Mouse (Mus musculus) heart, postnatal 0 days (tissue): ENCODE data around the gene Dhx40. TPM values are rescaled to one million over a fixed set of nuclear protein-coding genes. Genes with fewer than 3 reads are reported as not detected.

ENCODE experiments used
- ATAC-seq: fragments of 200-750 bp; cut with Nextera tagmentation; 2 replicates; pipeline ENCODE4 v1.8.0; 2017; ENCODE audit warnings: low read depth, moderate number of reproducible peaks, moderate library complexity; ENCODE audit not compliant: insufficient read depth
- DNase-seq: peaks from one replicate; pipeline ENCODE4 v3.0.0-alpha.2; 2016; ENCODE audit warnings: low spot score
- H3K27ac ChIP-seq: fragments of 300-500 bp; sonication (generic); 2 replicates; pipeline ENCODE4 v1.5.1; 2014; ENCODE audit warnings: low read depth, mild to moderate bottlenecking
- H3K27me3 ChIP-seq: fragments of 300-500 bp; sonication (generic); 2 replicates; pipeline ENCODE4 v1.6.1; 2014; ENCODE audit warnings: low read length, mixed read lengths; ENCODE audit not compliant: control insufficient read depth, insufficient read depth
- H3K36me3 ChIP-seq: fragments of 300-500 bp; sonication (generic); replicated peaks from 2 replicates; pipeline ENCODE4 v1.6.1; 2014; ENCODE audit warnings: low read length, mixed read lengths; ENCODE audit not compliant: control insufficient read depth, insufficient read depth
- H3K4me1 ChIP-seq: fragments of 300-500 bp; sonication (generic); 2 replicates; pipeline ENCODE4 v1.6.1; 2014; ENCODE audit warnings: antibody characterized with exemption; ENCODE audit not compliant: control insufficient read depth, insufficient read depth
- H3K4me2 ChIP-seq: fragments of 300-500 bp; sonication (generic); 2 replicates; pipeline ENCODE4 v1.6.1; 2014; ENCODE audit warnings: low read depth, mild to moderate bottlenecking, low read length, moderate library complexity
- H3K4me3 ChIP-seq: fragments of 300-500 bp; sonication (generic); 2 replicates; pipeline ENCODE4 v1.5.1; 2014; ENCODE audit warnings: low read depth, low read length
- H3K9ac ChIP-seq: fragments of 300-500 bp; sonication (generic); replicated peaks from 2 replicates; pipeline ENCODE4 v1.6.1; 2014; ENCODE audit warnings: low read depth, low read length, mixed read lengths
- H3K9me3 ChIP-seq: fragments of 300-500 bp; sonication (generic); replicated peaks from 2 replicates; pipeline ENCODE4 v1.6.1; 2016; ENCODE audit warnings: low read length; ENCODE audit not compliant: control insufficient read depth
- CTCF ChIP-seq: IDR thresholded peaks from 2 replicates; pipeline ENCODE4 v1.5.1; 2016; ENCODE audit warnings: antibody characterized with exemption, control low read depth, low read depth
- EP300 ChIP-seq: IDR thresholded peaks from 2 replicates; pipeline ENCODE4 v1.6.1; 2016; ENCODE audit warnings: antibody characterized with exemption, low read depth
- WGBS: fragments of 180-500 bp; shearing (Covaris S2); extraction: QIAGEN DNeasy Blood & Tissue Kit; methylation state at CpG from one replicate; pipeline ENCODE4 v1.1.7; 2014; 5-methylcytosine and 5-hydroxymethylcytosine counted together
- polyA plus RNA-seq: library from polyadenylated mRNA; unstranded; fragments of >200 nt; fragmentation: Nextera tagmentation; extraction: Ambion mirVana; gene quantifications from 2 replicates; pipeline ENCODE4 v1.2.1, GENCODE M21; 2015
- total RNA-seq: library from RNA; depleted of rRNA; stranded (reverse); fragments of >200 nt; gene quantifications from 2 replicates; pipeline ENCODE4 v1.2.3, GENCODE M21; 2014; ENCODE audit warnings: low replicate concordance; rRNA removed

The Dhx40 gene
- 7.8 and 21.9 TPM in 2 replicates for total RNA-seq
- polyA plus RNA-seq: 10.2 and 11.7 TPM in 2 replicates

GRCm38 (mm10) chr11:86807505-86807989 is at the start of gene Dhx40:
TSS of gene Dhx40 (minus strand) at chr11:86807746.
- ATAC-seq (peak; percentile 99), DNase-seq (peak; percentile 90)
- Histone ChIP-seq H3K4me1 (no peaks in the 10 kb centered on the region; the same call in 1 of the 2 replicates), H3K4me2 (peak within 1 kb of the TSS; percentile 87), H3K27ac (peak within 1 kb of the TSS; percentile 49), H3K36me3 (peaks cover 8% of the 10 kb centered on the region), H3K9ac (peak within 1 kb of the TSS; percentile 49), H3K27me3 (no peaks in the 10 kb centered on the region), H3K4me3 (peak within 1 kb of the TSS; percentile 72), H3K9me3 (no peaks in the 10 kb centered on the region)
- WGBS: 4% methylated on average over 38 of the region's 40 CpGs
- TF ChIP-seq CTCF (no peak), EP300 (no peak)

GRCm38 (mm10) chr11:86855639-86856425 is 48.3 kb upstream of the Dhx40 start:
- H3K27ac ChIP-seq: no peak overlapping the region
- no peak for TF ChIP-seq CTCF
- TF ChIP-seq EP300: no peak
- H3K4me1 ChIP-seq: no peaks in the 10 kb centered on the region
- no peak overlapping the region for H3K4me3 ChIP-seq
- H3K27me3 ChIP-seq: no peaks in the 10 kb centered on the region
- H3K9ac ChIP-seq: no peak overlapping the region
- 77% methylated on average over 12 of the region's 12 CpGs for WGBS
- no peak overlapping the region for H3K4me2 ChIP-seq
- H3K9me3 ChIP-seq: no peaks in the 10 kb centered on the region
- ATAC-seq (no peak), DNase-seq (no peak)
- H3K36me3 ChIP-seq: no peaks in the 10 kb centered on the region

DNA sequence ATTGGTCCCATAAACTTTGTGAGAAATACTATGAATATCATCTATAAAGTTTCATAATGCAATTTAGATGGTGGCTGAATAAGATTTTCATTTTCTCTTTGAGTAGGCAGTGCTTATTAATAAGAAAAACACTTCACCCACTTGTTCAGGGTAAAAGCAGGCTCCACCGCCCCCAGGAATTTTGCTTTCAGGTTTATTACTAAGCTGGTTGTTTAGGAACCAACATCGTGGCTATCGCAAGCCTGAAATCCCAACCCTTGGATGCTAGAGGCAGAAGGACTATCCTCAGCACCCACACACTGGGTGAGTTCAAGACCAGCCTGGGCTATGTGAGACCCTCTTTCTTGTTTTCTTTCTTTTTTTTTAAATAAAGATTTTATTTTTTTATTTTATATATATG is 45.5 kb upstream of the Dhx40 start:
- no peak overlapping the region for H3K9ac ChIP-seq
- no peaks in the 10 kb centered on the region for H3K27me3 ChIP-seq
- H3K27ac ChIP-seq: no peak overlapping the region
- no peak for TF ChIP-seq CTCF
- no peak for TF ChIP-seq EP300
- no peak for ATAC-seq
- no peaks in the 10 kb centered on the region for H3K4me1 ChIP-seq
- no peak overlapping the region for H3K4me3 ChIP-seq
- no peak for DNase-seq
- H3K4me2 ChIP-seq: no peak overlapping the region
- no peaks in the 10 kb centered on the region for H3K36me3 ChIP-seq
- 69% methylated on average over 3 of the region's 3 CpGs for WGBS
- no peaks in the 10 kb centered on the region for H3K9me3 ChIP-seq

DNA sequence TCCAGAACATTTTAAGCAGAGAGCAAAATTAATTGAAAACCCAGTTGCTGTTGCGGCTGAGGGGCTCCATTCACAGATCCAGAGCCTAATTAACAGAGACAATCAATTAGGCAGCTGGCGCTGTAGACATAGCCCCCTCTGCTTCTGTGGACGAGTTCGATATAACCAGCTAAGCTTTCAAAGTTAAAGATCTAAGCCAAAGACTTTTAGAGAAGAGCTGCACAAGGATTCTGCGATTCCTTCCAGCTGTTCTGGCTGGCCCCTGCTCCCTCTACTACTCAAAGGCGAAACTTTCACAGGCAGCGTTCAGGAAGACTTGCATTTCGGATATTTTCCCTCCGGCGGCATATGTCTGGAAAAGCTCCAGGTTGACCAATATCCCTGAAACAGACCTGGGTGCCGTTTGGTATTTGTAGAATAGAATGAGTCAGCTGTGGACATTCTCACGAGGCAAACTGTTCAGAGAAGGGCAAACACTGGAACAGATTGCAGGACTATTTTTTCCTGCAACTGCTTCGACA is 45.0 kb upstream of the Dhx40 start:
- Histone ChIP-seq H3K4me2 (no peak overlapping the region), H3K4me1 (no peaks in the 10 kb centered on the region), H3K27ac (no peak overlapping the region), H3K9me3 (no peaks in the 10 kb centered on the region), H3K4me3 (no peak overlapping the region), H3K27me3 (no peaks in the 10 kb centered on the region), H3K9ac (no peak overlapping the region), H3K36me3 (no peaks in the 10 kb centered on the region)
- WGBS: 61% methylated on average over 13 of the region's 13 CpGs
- no peak for DNase-seq
- TF ChIP-seq CTCF (no peak), EP300 (no peak)
- ATAC-seq: no peak

DNA sequence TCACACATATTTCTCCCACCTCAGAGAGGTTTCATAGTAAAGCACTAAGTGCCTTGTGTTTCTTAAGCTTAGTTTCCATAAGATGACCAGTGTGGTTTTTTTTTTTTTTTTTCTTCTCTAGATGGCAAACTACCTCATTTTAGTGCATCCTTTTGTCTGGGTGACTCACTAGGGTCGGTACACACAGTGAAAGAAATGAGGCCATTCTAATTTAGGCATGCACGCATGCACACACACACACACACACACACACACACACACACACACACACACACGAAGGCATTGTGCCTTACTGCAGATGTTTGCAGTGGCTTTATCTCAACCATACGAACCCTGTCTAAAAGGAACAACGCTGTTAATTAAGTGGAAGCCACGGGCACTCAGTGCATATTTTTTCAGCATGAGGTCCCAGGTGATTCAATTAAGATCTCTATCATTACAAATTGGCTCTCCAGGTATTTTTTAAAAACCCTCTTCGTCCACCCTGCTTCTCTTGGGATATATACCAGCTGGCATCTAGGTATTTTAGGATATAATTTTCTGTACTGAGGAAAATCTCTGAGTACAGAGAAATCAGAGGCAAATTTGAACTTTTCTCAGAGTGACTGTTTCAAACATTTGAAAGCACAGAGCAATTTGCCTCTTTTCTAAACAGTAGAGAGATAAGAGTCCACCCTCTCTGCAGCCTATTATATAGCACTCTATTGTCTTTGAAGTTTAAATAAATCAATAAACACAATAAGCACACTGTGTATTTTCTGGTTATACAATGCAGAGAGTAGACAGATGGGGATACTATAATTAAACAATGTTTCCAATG is 44.4 kb upstream of the Dhx40 start:
- TF ChIP-seq CTCF (no peak), EP300 (no peak)
- no peak overlapping the region for H3K9ac ChIP-seq
- no peak for ATAC-seq
- no peak for DNase-seq
- no peak overlapping the region for H3K4me2 ChIP-seq
- no peaks in the 10 kb centered on the region for H3K36me3 ChIP-seq
- WGBS: 29% methylated on average over 7 of the region's 7 CpGs
- no peaks in the 10 kb centered on the region for H3K9me3 ChIP-seq
- H3K27ac ChIP-seq: no peak overlapping the region
- H3K4me1 ChIP-seq: no peaks in the 10 kb centered on the region
- no peaks in the 10 kb centered on the region for H3K27me3 ChIP-seq
- no peak overlapping the region for H3K4me3 ChIP-seq
